Mouse (Mus musculus) layer of hippocampus, postnatal 14 days (tissue): ENCODE data around the gene Cnih1. TPM values are rescaled to one million over a fixed set of nuclear protein-coding genes. Genes with fewer than 3 reads are reported as not detected.

Source experiments
- DNase-seq, 2 experiments: peaks; one replicate each; pipeline ENCODE4 v3.0.0; 2021 to 2022; ENCODE audit warnings: low spot score in 2 of 2, mixed read lengths in 1 of 2
- total RNA-seq, 2 experiments: library from RNA; stranded (reverse); gene quantifications; 2 replicates each; pipeline ENCODE4 v1.2.3; 2021

Gene Cnih1
- total RNA-seq, 2 experiments from 2014 or later, result 66.1 to 69.6 TPM

DNA sequence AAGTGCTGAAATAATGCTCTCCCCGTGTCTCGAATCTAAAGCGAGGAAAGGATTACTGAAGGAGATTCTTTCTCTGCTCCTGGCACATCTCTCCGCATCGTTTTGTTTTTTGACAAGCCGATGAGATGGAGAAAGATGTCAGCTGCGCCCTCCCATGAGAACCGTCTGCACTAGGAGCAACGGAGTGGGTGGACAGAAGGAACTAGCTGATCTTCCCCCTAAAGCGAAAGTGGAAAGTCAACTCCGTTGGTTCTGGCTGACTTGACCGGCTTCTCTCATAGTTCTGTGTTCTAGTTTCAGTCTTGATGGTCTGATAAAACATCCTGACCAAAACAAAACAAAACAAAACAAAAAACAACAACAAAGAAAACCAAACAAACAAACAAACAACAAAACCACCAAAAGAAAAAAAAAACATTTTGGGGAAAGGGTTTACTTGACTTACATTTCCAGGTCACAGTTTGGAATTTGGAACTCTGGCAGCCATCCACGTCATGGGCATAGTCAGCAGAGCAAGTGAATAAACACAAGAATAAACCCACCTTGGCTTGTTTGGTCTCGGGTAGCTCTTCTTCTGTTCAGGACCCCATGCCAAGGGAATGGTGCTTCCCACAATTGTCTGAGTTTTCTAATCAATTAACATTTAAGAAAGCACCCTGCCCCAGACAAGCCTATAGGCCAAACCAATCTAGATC is 53.3 kb downstream of the Cnih1 start:
- no peak for DNase-seq

DNA sequence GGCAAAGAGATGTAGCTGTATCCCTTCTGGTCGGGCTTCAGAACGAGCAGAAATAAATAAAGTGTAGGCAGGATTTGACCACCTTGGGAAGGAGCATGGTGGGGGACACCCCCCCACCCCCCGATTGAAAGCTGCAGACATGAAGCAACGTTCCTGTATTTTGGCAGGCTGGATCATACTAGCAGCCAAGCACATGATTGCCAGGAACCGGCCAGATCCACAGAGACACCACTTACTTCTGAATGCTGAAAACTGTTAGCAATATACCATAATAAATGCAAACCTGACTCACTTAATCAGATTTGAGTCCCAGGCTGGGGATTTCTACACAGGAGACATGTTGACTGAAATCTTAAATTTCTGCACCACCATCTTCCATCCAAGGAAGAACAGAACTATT is 53.9 kb downstream of the Cnih1 start:
- no peak for DNase-seq

DNA sequence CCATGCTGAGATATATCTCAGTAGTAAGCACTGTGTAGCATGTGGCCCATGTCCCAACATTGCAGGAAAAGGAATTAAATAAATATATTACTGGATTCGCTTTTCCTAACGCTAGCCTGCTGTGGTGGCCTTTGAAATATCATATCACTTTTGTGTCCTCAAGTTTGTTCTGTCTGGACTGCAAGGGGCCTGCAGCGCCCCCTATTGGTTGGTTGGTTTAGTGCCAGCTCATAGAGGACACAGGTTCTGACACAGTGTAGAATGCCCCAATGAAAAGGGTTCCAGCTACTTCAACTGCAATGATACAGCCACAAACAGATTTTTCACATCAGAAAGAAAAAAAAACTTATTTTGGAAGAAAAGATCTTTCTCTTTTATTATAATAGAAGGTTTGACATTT is 62.5 kb downstream of the Cnih1 start:
- DNase-seq, result no peak

Other genes starting within 250 kb of the Cnih1 start
- 1 to 10 TPM in 1 of 2 experiments, under 1 TPM in 1; 0.44 to 1.0 TPM for gene Cdkn3, start 27.9 kb downstream of the Cnih1 start, total RNA-seq
- gene Gmfb, start 33.8 kb upstream of the Cnih1 start, total RNA-seq, result 100 to 1,000 TPM; 167 to 184 TPM
- gene Cgrrf1, start 43.7 kb upstream of the Cnih1 start, total RNA-seq, result 10 to 100 TPM; 17.5 to 21.5 TPM
- gene Samd4, start 94.4 kb upstream of the Cnih1 start, total RNA-seq, result 10 to 100 TPM; 10.9 to 11.2 TPM